Mouse (Mus musculus) lung, embryonic 14.5 days (tissue): ENCODE results near the gene Fibcd1. TPM values are rescaled to one million over a fixed set of nuclear protein-coding genes. Genes with fewer than 3 reads are reported as not detected.

ENCODE experiments used
- ATAC-seq: fragments of 200-750 bp; cut with Nextera tagmentation; 2 replicates; pipeline ENCODE4 v1.8.0; 2017; ENCODE audit warnings: mild to moderate bottlenecking, moderate TSS enrichment, moderate library complexity; ENCODE audit not compliant: insufficient read depth
- DNase-seq: peaks from one replicate; pipeline ENCODE4 v3.0.0-alpha.2; 2015
- H3K27ac ChIP-seq: fragments of 300-500 bp; sonication (generic); 2 replicates; pipeline ENCODE4 v1.5.1; 2014; ENCODE audit warnings: low read depth, mild to moderate bottlenecking, moderate library complexity
- H3K27me3 ChIP-seq: fragments of 300-500 bp; sonication (generic); 2 replicates; pipeline ENCODE4 v1.6.1; 2014; ENCODE audit warnings: low read length, control low read depth; ENCODE audit not compliant: insufficient read depth
- H3K36me3 ChIP-seq: fragments of 300-500 bp; sonication (generic); 2 replicates; pipeline ENCODE4 v1.6.1; 2014; ENCODE audit warnings: control low read depth; ENCODE audit not compliant: insufficient read depth
- H3K4me1 ChIP-seq: fragments of 300-500 bp; sonication (generic); 2 replicates; pipeline ENCODE4 v1.6.1; 2014; ENCODE audit warnings: antibody characterized with exemption, control low read depth; ENCODE audit not compliant: insufficient read depth
- H3K4me2 ChIP-seq: fragments of 300-500 bp; sonication (generic); 2 replicates; pipeline ENCODE4 v1.6.1; 2014; ENCODE audit warnings: mild to moderate bottlenecking
- H3K4me3 ChIP-seq: fragments of 300-500 bp; sonication (generic); 2 replicates; pipeline ENCODE4 v1.5.1; 2014; ENCODE audit warnings: low read depth, low read length
- H3K9ac ChIP-seq: fragments of 300-500 bp; sonication (generic); 2 replicates; pipeline ENCODE4 v1.6.1; 2014
- H3K9me3 ChIP-seq: fragments of 300-500 bp; sonication (generic); 2 replicates; pipeline ENCODE4 v1.6.1; 2016; ENCODE audit warnings: low read depth, low read length, control low read depth
- CTCF ChIP-seq: IDR thresholded peaks from 2 replicates; pipeline ENCODE4 v1.5.1; 2016; ENCODE audit warnings: antibody characterized with exemption, low read depth
- WGBS: fragments of 180-500 bp; shearing (Covaris S2); extraction: QIAGEN DNeasy Blood & Tissue Kit; methylation state at CpG from one replicate; pipeline ENCODE4 v1.1.7; 2014; 5-methylcytosine and 5-hydroxymethylcytosine counted together
- polyA plus RNA-seq: library from polyadenylated mRNA; unstranded; fragments of >200 nt; fragmentation: Nextera tagmentation; extraction: Ambion mirVana; gene quantifications from 2 replicates; pipeline ENCODE4 v1.2.1, GENCODE M21; 2014

The Fibcd1 gene
- polyA plus RNA-seq, 1 experiment from 2014 or later: 0.07 TPM

- 0 out of 2 replicates have a peak, but pooled peaks cover 3% of the 10 kb centered on the region for H3K4me1 ChIP-seq
- no peaks in the 10 kb centered on the region for H3K36me3 ChIP-seq
- no peak overlapping the region for H3K27ac ChIP-seq
- no peaks in the 10 kb centered on the region for H3K9me3 ChIP-seq
- no peak overlapping the region for H3K4me3 ChIP-seq
- 3% methylated on average over 10 of the region's 10 CpGs for WGBS
- H3K9ac ChIP-seq: no peak overlapping the region
- ATAC-seq (no peak), DNase-seq (no peak)
- TF ChIP-seq CTCF: no peak
- no peak overlapping the region for H3K4me2 ChIP-seq
- peaks cover 48% of the 10 kb centered on the region for H3K27me3 ChIP-seq
Observed at GRCm38 (mm10) chr2:31844729-31845136, 1.1 kb downstream of the Fibcd1 start.

- Histone ChIP-seq H3K4me1 (no peaks in the 10 kb centered on the region), H3K36me3 (no peaks in the 10 kb centered on the region), H3K27me3 (peaks cover 7% of the 10 kb centered on the region; the same call in 1 of the 2 replicates), H3K4me3 (no peak overlapping the region), H3K27ac (no peak overlapping the region), H3K4me2 (no peak overlapping the region), H3K9ac (no peak overlapping the region), H3K9me3 (no peaks in the 10 kb centered on the region)
- WGBS: 41% methylated on average over 1 of the region's 1 CpGs
- DNase-seq: no peak
- TF ChIP-seq CTCF: no peak
- ATAC-seq: no peak
Observed at GRCm38 (mm10) chr2:31838868-31839267, 6.9 kb downstream of the Fibcd1 start.

GRCm38 (mm10) chr2:31836985-31837384, 8.8 kb downstream of the Fibcd1 start:
- DNase-seq (no peak), ATAC-seq (no peak)
- Histone ChIP-seq H3K9me3 (no peaks in the 10 kb centered on the region), H3K9ac (no peak overlapping the region), H3K27me3 (no peaks in the 10 kb centered on the region), H3K4me3 (no peak overlapping the region), H3K4me1 (no peaks in the 10 kb centered on the region), H3K27ac (no peak overlapping the region), H3K4me2 (no peak overlapping the region), H3K36me3 (no peaks in the 10 kb centered on the region)
- WGBS: 21% methylated on average over 6 of the region's 6 CpGs
- TF ChIP-seq CTCF: no peak

- H3K4me2 ChIP-seq: no peak overlapping the region
- no peak overlapping the region for H3K9ac ChIP-seq
- ATAC-seq: no peak
- TF ChIP-seq CTCF: no peak
- no peak overlapping the region for H3K27ac ChIP-seq
- no peak for DNase-seq
- no peaks in the 10 kb centered on the region for H3K27me3 ChIP-seq
- H3K4me3 ChIP-seq: no peak overlapping the region
- no peaks in the 10 kb centered on the region for H3K4me1 ChIP-seq
- 60% methylated on average over 10 of the region's 10 CpGs for WGBS
- H3K36me3 ChIP-seq: no peaks in the 10 kb centered on the region
- no peaks in the 10 kb centered on the region for H3K9me3 ChIP-seq
Observed at GRCm38 (mm10) chr2:31836091-31836490, 9.7 kb downstream of the Fibcd1 start.

GRCm38 (mm10) chr2:31828311-31828825, 17.4 kb downstream of the Fibcd1 start:
- no peak for ATAC-seq
- TF ChIP-seq CTCF: no peak
- Histone ChIP-seq H3K4me2 (no peak overlapping the region), H3K9me3 (no peaks in the 10 kb centered on the region), H3K27ac (no peak overlapping the region), H3K4me3 (no peak overlapping the region), H3K27me3 (peaks cover 5% of the 10 kb centered on the region), H3K4me1 (no peaks in the 10 kb centered on the region; the same call in 1 of the 2 replicates), H3K9ac (no peak overlapping the region), H3K36me3 (no peaks in the 10 kb centered on the region)
- WGBS: 23% methylated on average over 4 of the region's 4 CpGs
- DNase-seq: no peak

- Histone ChIP-seq H3K4me2 (no peak overlapping the region), H3K4me3 (no peak overlapping the region), H3K27me3 (peaks cover 10% of the 10 kb centered on the region), H3K9ac (no peak overlapping the region), H3K27ac (no peak overlapping the region), H3K4me1 (peaks cover under 1% of the 10 kb centered on the region; the same call in 1 of the 2 replicates), H3K36me3 (no peaks in the 10 kb centered on the region), H3K9me3 (no peaks in the 10 kb centered on the region)
- ATAC-seq: no peak
- TF ChIP-seq CTCF: no peak
- DNase-seq: peak; percentile 67
- WGBS: 34% methylated on average over 7 of the region's 7 CpGs
Observed at GRCm38 (mm10) chr2:31827877-31828276, 17.9 kb downstream of the Fibcd1 start.

GRCm38 (mm10) chr2:31826094-31827085, 19.4 kb downstream of the Fibcd1 start:
- Histone ChIP-seq H3K27me3 (peaks cover 18% of the 10 kb centered on the region), H3K4me3 (no peak overlapping the region), H3K36me3 (no peaks in the 10 kb centered on the region), H3K4me2 (no peak overlapping the region), H3K27ac (no peak overlapping the region), H3K9ac (no peak overlapping the region), H3K9me3 (no peaks in the 10 kb centered on the region), H3K4me1 (peaks cover 2% of the 10 kb centered on the region; the same call in 1 of the 2 replicates)
- ATAC-seq (no peak), DNase-seq (no peak)
- TF ChIP-seq CTCF: no peak
- WGBS: 75% methylated on average over 14 of the region's 14 CpGs
